ENCODE assay signal across 25 mouse cellular contexts in the genomic region with DNA sequence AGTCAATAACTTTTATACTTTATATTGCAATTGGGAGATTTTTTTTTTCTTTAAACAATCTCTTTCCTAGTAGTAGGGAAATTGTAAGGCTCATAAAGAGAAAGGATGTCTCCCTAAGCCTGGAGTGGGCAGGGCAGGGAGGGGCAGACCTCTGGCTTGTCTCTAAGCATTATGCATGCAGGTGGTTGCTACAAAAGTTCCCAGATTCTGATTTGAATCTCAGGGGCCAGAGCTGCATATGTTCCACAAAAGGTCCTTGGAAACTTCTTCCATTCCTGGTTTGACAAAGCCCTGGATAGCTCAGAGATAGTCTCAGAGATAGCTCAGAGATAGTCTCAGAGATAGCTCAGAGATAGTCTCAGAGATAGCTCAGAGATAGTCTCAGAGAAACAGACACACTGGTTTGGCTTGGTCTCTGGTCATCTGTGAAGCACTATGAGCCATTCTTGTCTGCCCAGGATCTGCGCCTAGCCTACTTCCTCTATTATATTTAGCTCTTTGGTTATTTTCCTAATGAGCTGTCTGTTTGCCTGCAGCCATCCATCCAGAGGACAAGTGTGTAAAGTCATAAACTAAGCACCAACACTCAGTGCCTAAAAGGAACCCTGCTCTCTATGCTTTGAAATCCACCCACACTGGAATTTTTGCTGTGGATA. TPM values are rescaled to one million over a fixed set of nuclear protein-coding genes. Genes with fewer than 3 reads are reported as not detected.
DNase-seq lines count a peak whose midpoint lies in the region; ATAC-seq and TF ChIP-seq lines count a peak whose summit lies in the region.
"Had no signal": no experiment of that assay in that cellular context is flagged by ENCODE, and none has a peak within 500 bp of the region (broad histone marks: within the 10 kb centered on the region; RNA-seq: fewer than 3 reads in every experiment).

No protein-coding gene starts in this region.

- 58% methylated on average over 1 of the region's 1 CpGs for WGBS in liver, postnatal 0 days (ENCODE audit: insufficient replicate concordance)

- TF ChIP-seq EP300 in CH12.LX (IDR thresholded peaks at IDR 0.05; ENCODE audit: low read length): no peak
- no peak for TF ChIP-seq EP300 in liver, postnatal 0 days (IDR thresholded peaks at IDR 0.05; ENCODE audit: low read depth)

- intact Hi-C loops in heart, postnatal 14 days (cut with DNase I): loop anchor here (10.0 kb wide), 1 partner anchor 286 kb away; no protein-coding TSS in a partner anchor

- H3K4me3 ChIP-seq in CH12.LX (replicated peaks in 1 of 3; ENCODE audit: low read depth in 2 of 3, low read length in 2 of 3, poor library complexity in 1 of 3): no peak overlapping the region
- H3K4me3 ChIP-seq in liver, postnatal 0 days (ENCODE audit: low read depth, low read length): no peak overlapping the region
- H3K4me3 ChIP-seq: embryonic facial prominence, embryonic 13.5 days; erythroblast, embryonic 14.5 days; forebrain, embryonic 10.5 days; heart, embryonic 15.5 days; hindbrain, embryonic 15.5 days had no signal

- dilution Hi-C loops in CH12.LX (cut with MboI; ENCODE audit: extremely low pct_ligation_motif_present, extremely low pct_unique_long_range_greater_than_20kb, low sequenced_read_pairs): no loop called here

- peak; percentile 76 for DNase-seq in heart, adult 11 months
- DNase-seq in heart, postnatal 14 days: no peak
- peak; percentile 56 for DNase-seq in CH12.LX (ENCODE audit: extremely low read depth)
- no peak for DNase-seq in urinary bladder, postnatal 4 days (ENCODE audit: low spot score in 2 of 2)
- DNase-seq in liver, postnatal 0 days: no peak
- DNase-seq: adrenal gland, adult 8-10 months; adrenal gland, postnatal 36 days; B cell, adult 2 months; cerebellum, adult 11 months; cerebellum, adult 9-10 months; cerebellum, postnatal 25 days; gastrocnemius, postnatal 25 days; kidney, adult 2 months had no signal

- peak overlapping the region; percentile 65 for H3K4me2 ChIP-seq in CH12.LX (ENCODE audit: insufficient read depth, low read depth, poor library complexity, severe bottlenecking)
- H3K4me2 ChIP-seq in liver, postnatal 0 days (ENCODE audit: low read depth, low read length): no peak overlapping the region
- H3K4me2 ChIP-seq: embryonic facial prominence, embryonic 13.5 days; heart, embryonic 15.5 days; hindbrain, embryonic 15.5 days had no signal

- TF ChIP-seq CTCF in CH12.LX (conservative IDR thresholded peaks at IDR 0.05 in 1 of 2, IDR thresholded peaks at IDR 0.05 in 1 of 2; ENCODE audit: low read depth in 2 of 2, low read length in 2 of 2): no peak
- no peak for TF ChIP-seq CTCF in liver, postnatal 0 days (IDR thresholded peaks at IDR 0.05; ENCODE audit: low read depth)

- peaks cover 0 to 4% of the 10 kb centered on the region in 2 experiments for H3K36me3 ChIP-seq in CH12.LX (replicated peaks in 1 of 2; ENCODE audit: control insufficient read depth in 1 of 2, insufficient read depth in 1 of 2, low read length in 1 of 2)
- no peaks in the 10 kb centered on the region for H3K36me3 ChIP-seq in liver, postnatal 0 days (replicated peaks; ENCODE audit: insufficient read depth, low read length)
- H3K36me3 ChIP-seq: embryonic facial prominence, embryonic 13.5 days; forebrain, embryonic 10.5 days; heart, embryonic 15.5 days; hindbrain, embryonic 15.5 days had no signal

- in situ Hi-C loops in CH12.LX (cut with MboI; ENCODE audit: low pct_ligation_motif_present, low pct_unique_long_range_greater_than_20kb, low sequenced_read_pairs): loop anchor here (5.0 to 10.0 kb wide), 2 partner anchors 83 to 186 kb away; partner anchors contain the start of gene Ell2

- no peak for TF ChIP-seq POLR2A in CH12.LX (IDR thresholded peaks at IDR 0.05; ENCODE audit: low read depth, low read length)

- TF ChIP-seq RAD21 in CH12.LX (IDR thresholded peaks at IDR 0.05; ENCODE audit: low read depth, low read length): no peak

- H3K9me3 ChIP-seq in CH12.LX (replicated peaks; ENCODE audit: low read length): no peaks in the 10 kb centered on the region
- H3K9me3 ChIP-seq in liver, postnatal 0 days (ENCODE audit: low read length): no peaks in the 10 kb centered on the region
- H3K9me3 ChIP-seq: embryonic facial prominence, embryonic 13.5 days; forebrain, embryonic 10.5 days; heart, embryonic 15.5 days; hindbrain, embryonic 15.5 days had no signal

- no peaks in the 10 kb centered on the region for H3K79me2 ChIP-seq in CH12.LX (replicated peaks; ENCODE audit: control insufficient read depth, extremely low read depth, insufficient read depth, poor library complexity, severe bottlenecking)

- H3K9ac ChIP-seq in CH12.LX (ENCODE audit: insufficient read depth, low read depth): peak overlapping the region; percentile 38; the same call in 1 of the 2 replicates
- no peak overlapping the region for H3K9ac ChIP-seq in liver, postnatal 0 days (replicated peaks)
- H3K9ac ChIP-seq: embryonic facial prominence, embryonic 13.5 days; heart, embryonic 15.5 days; hindbrain, embryonic 15.5 days had no signal

- no peaks in the 10 kb centered on the region for H3K27me3 ChIP-seq in CH12.LX (replicated peaks)
- no peaks in the 10 kb centered on the region for H3K27me3 ChIP-seq in liver, postnatal 0 days (ENCODE audit: insufficient read depth, low read length)
- H3K27me3 ChIP-seq: embryonic facial prominence, embryonic 13.5 days; heart, embryonic 15.5 days; hindbrain, embryonic 15.5 days; Patski had no signal

- peak; percentile 23 for ATAC-seq in common myeloid progenitor, adult 5-6 weeks (replicated peaks; ENCODE audit: low read depth, poor library complexity, severe bottlenecking)
- ATAC-seq in megakaryocyte progenitor cell, adult 5-6 weeks (replicated peaks; ENCODE audit: poor library complexity): 0 out of 2 replicates have a peak, but pooled peaks have one; percentile 11
- ATAC-seq in erythroblast, adult 5-6 weeks (replicated peaks; ENCODE audit: low FRiP score, poor library complexity, severe bottlenecking): no peak
- ATAC-seq in liver, postnatal 0 days: no peak
- ATAC-seq: CD4-positive, CD25-positive, alpha-beta regulatory T cell, adult 4 months; forebrain, embryonic 14.5 days; intestine, embryonic 16.5 days; Patski had no signal

- H3K27ac ChIP-seq in CH12.LX (ENCODE audit: insufficient read depth, low read depth): peak overlapping the region; percentile 73
- H3K27ac ChIP-seq in liver, postnatal 0 days (ENCODE audit: low read depth): no peak overlapping the region
- H3K27ac ChIP-seq: embryonic facial prominence, embryonic 13.5 days; forebrain, embryonic 10.5 days; heart, embryonic 15.5 days; hindbrain, embryonic 15.5 days had no signal

- peaks cover 50 to 88% of the 10 kb centered on the region in 2 experiments for H3K4me1 ChIP-seq in CH12.LX (ENCODE audit: control insufficient read depth in 1 of 2, insufficient read depth in 2 of 2)
- peaks cover 9% of the 10 kb centered on the region for H3K4me1 ChIP-seq in liver, postnatal 0 days (ENCODE audit: insufficient read depth)
- H3K4me1 ChIP-seq: embryonic facial prominence, embryonic 13.5 days; forebrain, embryonic 10.5 days; heart, embryonic 15.5 days; hindbrain, embryonic 15.5 days had no signal

TF ChIP-seq in CH12.LX, 34 proteins besides CTCF, POLR2A, EP300 and RAD21 (continues in another document):
- TF ChIP-seq GABPA (IDR thresholded peaks at IDR 0.05; ENCODE audit: insufficient replicate concordance, low read depth, low read length) (no peak), MAX (IDR thresholded peaks at IDR 0.05; ENCODE audit: low read length) (no peak), ELF1 (IDR thresholded peaks at IDR 0.05; ENCODE audit: low read depth, low read length) (no peak), MAZ (IDR thresholded peaks at IDR 0.05; ENCODE audit: low read depth, low read length) (no peak), JUND (conservative IDR thresholded peaks at IDR 0.05; ENCODE audit: low read depth, low read length) (no peak), SIN3A (IDR thresholded peaks at IDR 0.05; ENCODE audit: low read length) (no peak), E2F4 (IDR thresholded peaks at IDR 0.05; ENCODE audit: insufficient replicate concordance, low read depth, low read length) (no peak), ZMIZ1 (IDR thresholded peaks at IDR 0.05; ENCODE audit: low read depth, low read length) (no peak), PAX5 (IDR thresholded peaks at IDR 0.05; ENCODE audit: low read length) (no peak), MXI1 (IDR thresholded peaks at IDR 0.05; ENCODE audit: low read depth, low read length) (no peak), MAFK (IDR thresholded peaks at IDR 0.05; ENCODE audit: insufficient replicate concordance, low read length) (no peak), ZKSCAN1 (IDR thresholded peaks at IDR 0.05; ENCODE audit: borderline replicate concordance, low read depth, low read length) (no peak), USF1 (IDR thresholded peaks at IDR 0.05; ENCODE audit: low read depth, low read length) (no peak), ETS1 (conservative IDR thresholded peaks at IDR 0.05; ENCODE audit: low read depth, low read length) (peak; percentile 34; the same call in 1 of the 2 replicates), TCF12 (IDR thresholded peaks at IDR 0.05; ENCODE audit: low read depth, low read length) (0 out of 2 replicates have a peak, but pooled peaks have one; percentile 33), CHD2 (IDR thresholded peaks at IDR 0.05; ENCODE audit: low read length) (no peak), SMC3 (IDR thresholded peaks at IDR 0.05; ENCODE audit: low read depth, low read length) (no peak), UBTF (IDR thresholded peaks at IDR 0.05; ENCODE audit: low read depth, low read length) (no peak), MEF2A (IDR thresholded peaks at IDR 0.05; ENCODE audit: borderline replicate concordance, low read depth, low read length) (peak; percentile 79), NELFE (IDR thresholded peaks at IDR 0.05; ENCODE audit: low read depth, low read length) (no peak), RCOR1 (conservative IDR thresholded peaks at IDR 0.05; ENCODE audit: low read depth, low read length) (peak; percentile 73; the same call in 1 of the 2 replicates), POLR2AphosphoS2 (IDR thresholded peaks at IDR 0.05; ENCODE audit: low read depth, low read length) (no peak), USF2 (conservative IDR thresholded peaks at IDR 0.05; ENCODE audit: low read depth, low read length) (no peak)

RNA-seq across cellular contexts. Expression of gene Glrx, which starts 49.0 kb away (rescaled TPM):
- total RNA-seq in heart, postnatal 14 days (2021): 10 to 100 TPM; 54.1 to 55.2 TPM
- total RNA-seq in CH12.LX (2012; rRNA removed) (21.2 and 26.2 TPM in 2 replicates), CH12.LX (2014; rRNA removed) (62.8 and 65.5 TPM in 2 replicates)
- polyA plus RNA-seq in CH12.LX (2012; ENCODE audit: insufficient read length, low read depth): 48.0 and 53.3 TPM in 2 replicates
- total RNA-seq in common myeloid progenitor, adult 5-6 weeks (2017): 45.2 and 62.7 TPM in 2 replicates
- 225 and 237 TPM in 2 replicates for total RNA-seq in megakaryocyte progenitor cell, adult 5-6 weeks (2015)
- 116 and 123 TPM in 2 replicates for total RNA-seq in megakaryocyte progenitor cell, adult 5-6 weeks (2017)
- 94.9 and 109 TPM in 2 replicates for total RNA-seq in erythroblast, adult 5-6 weeks (2015; ENCODE audit: low replicate concordance)
- total RNA-seq in erythroblast, adult 5-6 weeks (2017; ENCODE audit: low replicate concordance): 49.8 and 70.8 TPM in 2 replicates
- 114 and 116 TPM in 2 replicates for polyA plus RNA-seq in liver, postnatal 0 days (2015; fragmentation: Nextera tagmentation; extraction: Ambion mirVana)

Comparison
In these comparisons a context has a peak if more than half of its experiments do, and no peak if none do; other contexts are left out.
1. DNase-seq: peak in heart, adult 11 months (single experiment) and CH12.LX (single experiment); none in heart, postnatal 14 days (0 of 2), urinary bladder, postnatal 4 days (0 of 2) and liver, postnatal 0 days (single experiment).
2. ATAC-seq: peak in common myeloid progenitor, adult 5-6 weeks (single experiment) and megakaryocyte progenitor cell, adult 5-6 weeks (single experiment); none in erythroblast, adult 5-6 weeks (single experiment) and liver, postnatal 0 days (single experiment).